Mouse (Mus musculus) liver, embryonic 14 days (tissue): ENCODE data around the gene Scube1. TPM values are rescaled to one million over a fixed set of nuclear protein-coding genes. Genes with fewer than 3 reads are reported as not detected.

ENCODE experiments used
- polyA plus RNA-seq: library from polyadenylated mRNA; depleted of rRNA; stranded (reverse); fragments of >200 nt; gene quantifications from 2 replicates; pipeline ENCODE4 v1.2.3, GENCODE M21; 2012; rRNA removed

Gene Scube1
- polyA plus RNA-seq = 0.09 and 0.16 TPM in 2 replicates

GRCm38 (mm10) chr15:83724886-83725269 lies at the start of gene Scube1:
Gene Scube1, minus strand, starts transcription at chr15:83725021.

GRCm38 (mm10) chr15:83594513-83595363 lies 130.1 kb downstream of the Scube1 start, which contains the start of gene Ttll12:
Gene Ttll12, minus strand, starts transcription at chr15:83595157.

GRCm38 (mm10) chr15:83563327-83563856 lies 161.4 kb downstream of the Scube1 start, which contains the start of the genes Tspo and Mcat:
Gene Tspo, plus strand, starts transcription at chr15:83563592.
Gene Mcat, minus strand, starts transcription at chr15:83563787.

Other genes starting within 250 kb of the Scube1 start
- 3.2 and 3.6 TPM in 2 replicates for gene Ttll1, start 214.1 kb downstream of the Scube1 start, polyA plus RNA-seq
- 1.4 and 1.7 TPM in 2 replicates for gene Bik, start 198.2 kb downstream of the Scube1 start, polyA plus RNA-seq
- 81.7 and 102 TPM in 2 replicates for gene Tspo, start 161.4 kb downstream of the Scube1 start, polyA plus RNA-seq
- gene Mcat, start 161.2 kb downstream of the Scube1 start, polyA plus RNA-seq = 8.9 and 10.2 TPM in 2 replicates
- gene Ttll12, start 129.9 kb downstream of the Scube1 start, polyA plus RNA-seq = 24.1 and 28.9 TPM in 2 replicates
- 0.05 TPM in 1 of 2 replicates, not detected in the other for gene Mpped1, start 54.4 kb upstream of the Scube1 start, polyA plus RNA-seq